Mouse (Mus musculus) T-helper 2 cell (primary cell): ENCODE data around the gene Cln5.

Experiments used
- in situ Hi-C: fragments of 300-600 bp; cut with MboI, MseI; formaldehyde crosslinking; loops from one replicate; pipeline ENCODE4 v1.15.1; 2025; ENCODE audit warnings: high pct_unique_total_duplicates

Cln5 gene

GRCm38 (mm10) chr14:103106301-103106700, 36.3 kb downstream of the Cln5 start:
- in situ Hi-C loops: no loop called here

GRCm38 (mm10) chr14:103109971-103110370, 40.0 kb downstream of the Cln5 start:
- in situ Hi-C loops: no loop called here

- in situ Hi-C loops: no loop called here
These were observed 42.8 kb downstream of the Cln5 start for GRCm38 (mm10) chr14:103112606-103113363.

- in situ Hi-C loops: no loop called here
These were observed 45.1 kb downstream of the Cln5 start for GRCm38 (mm10) chr14:103114994-103115670.

GRCm38 (mm10) chr14:103125756-103126155, 55.7 kb downstream of the Cln5 start:
- in situ Hi-C loops: no loop called here
